Mouse (Mus musculus) forebrain, embryonic 12.5 days (tissue): ENCODE data around the gene Pou4f2. TPM values are rescaled to one million over a fixed set of nuclear protein-coding genes. Genes with fewer than 3 reads are reported as not detected.

Experiments used
- ATAC-seq: fragments of 200-750 bp; cut with Nextera tagmentation; 2 replicates; pipeline ENCODE4 v1.8.0; 2017; ENCODE audit warnings: moderate TSS enrichment; ENCODE audit not compliant: low FRiP score
- H3K27ac ChIP-seq: fragments of 300-500 bp; sonication (generic); 2 replicates; pipeline ENCODE4 v1.5.1; 2016; ENCODE audit warnings: mild to moderate bottlenecking
- H3K27me3 ChIP-seq: fragments of 300-500 bp; sonication (generic); 2 replicates; pipeline ENCODE4 v1.6.1; 2016; ENCODE audit warnings: mild to moderate bottlenecking
- H3K36me3 ChIP-seq: fragments of 300-500 bp; sonication (generic); replicated peaks from 2 replicates; pipeline ENCODE4 v1.6.1; 2016; ENCODE audit warnings: mild to moderate bottlenecking
- H3K4me1 ChIP-seq: fragments of 300-500 bp; sonication (generic); 2 replicates; pipeline ENCODE4 v1.6.1; 2016
- H3K4me2 ChIP-seq: fragments of 300-500 bp; sonication (generic); 2 replicates; pipeline ENCODE4 v1.6.1; 2016; ENCODE audit warnings: mild to moderate bottlenecking, moderate library complexity
- H3K4me3 ChIP-seq: fragments of 300-500 bp; sonication (generic); replicated peaks from 2 replicates; pipeline ENCODE4 v1.5.1; 2016; ENCODE audit warnings: mild to moderate bottlenecking
- H3K9ac ChIP-seq: fragments of 300-500 bp; sonication (generic); 2 replicates; pipeline ENCODE4 v1.6.1; 2016; ENCODE audit warnings: mild to moderate bottlenecking
- H3K9me3 ChIP-seq: fragments of 300-500 bp; sonication (generic); 2 replicates; pipeline ENCODE4 v1.6.1; 2016
- WGBS: fragments of 180-500 bp; shearing (Covaris S2); methylation state at CpG from one replicate; pipeline ENCODE4 v1.1.7; 2016; 5-methylcytosine and 5-hydroxymethylcytosine counted together
- polyA plus RNA-seq: library from polyadenylated mRNA; unstranded; fragments of >200 nt; fragmentation: Nextera tagmentation; extraction: Ambion mirVana; gene quantifications from 2 replicates; pipeline ENCODE4 v1.2.1, GENCODE M21; 2016

Pou4f2 gene
- polyA plus RNA-seq, result not detected in 2 replicates

DNA sequence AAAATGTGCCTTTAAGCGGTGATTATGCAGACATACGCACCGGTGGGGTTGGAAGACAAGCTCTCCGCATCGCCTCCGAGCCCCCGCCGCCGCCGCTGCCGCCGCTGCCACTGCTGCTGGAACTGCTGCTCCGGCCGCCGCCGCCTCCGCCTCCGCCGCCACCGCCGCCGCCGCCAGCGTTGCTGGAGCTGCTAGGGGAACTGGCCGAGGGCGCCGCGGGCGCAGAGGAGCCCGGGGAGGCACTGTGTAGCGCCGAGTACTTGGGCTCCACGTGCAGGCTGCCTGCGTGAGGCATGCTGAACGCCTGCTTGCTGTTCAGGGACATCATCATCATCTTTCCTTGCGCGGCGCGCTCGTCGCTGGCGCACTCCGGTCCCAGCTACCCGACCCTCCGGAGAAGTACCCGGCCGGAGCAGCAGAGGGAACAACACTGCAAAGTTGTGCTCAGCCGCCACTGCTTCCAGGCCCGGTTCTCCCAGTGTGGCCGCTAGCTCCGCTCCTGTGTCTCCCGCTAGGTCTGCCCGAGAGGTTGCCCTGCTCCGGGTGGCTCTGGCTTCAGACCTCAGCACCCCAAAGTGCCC lies at the start of gene Pou4f2:
TSS of gene Pou4f2 (minus strand) at position 575 of the 581 bp plus-strand sequence.
- Histone ChIP-seq H3K27ac (no peak within 1 kb of the TSS), H3K9me3 (no peaks in the 10 kb centered on the region), H3K27me3 (peaks cover 84% of the 10 kb centered on the region), H3K9ac (peak within 1 kb of the TSS; percentile 44; the same call in 1 of the 2 replicates), H3K4me1 (peaks cover 34% of the 10 kb centered on the region), H3K4me2 (peak within 1 kb of the TSS; percentile 78), H3K4me3 (peak within 1 kb of the TSS; percentile 42), H3K36me3 (no peaks in the 10 kb centered on the region)
- peak; percentile 72 for ATAC-seq
- WGBS, result under 1% methylated on average over 54 of the region's 54 CpGs

DNA sequence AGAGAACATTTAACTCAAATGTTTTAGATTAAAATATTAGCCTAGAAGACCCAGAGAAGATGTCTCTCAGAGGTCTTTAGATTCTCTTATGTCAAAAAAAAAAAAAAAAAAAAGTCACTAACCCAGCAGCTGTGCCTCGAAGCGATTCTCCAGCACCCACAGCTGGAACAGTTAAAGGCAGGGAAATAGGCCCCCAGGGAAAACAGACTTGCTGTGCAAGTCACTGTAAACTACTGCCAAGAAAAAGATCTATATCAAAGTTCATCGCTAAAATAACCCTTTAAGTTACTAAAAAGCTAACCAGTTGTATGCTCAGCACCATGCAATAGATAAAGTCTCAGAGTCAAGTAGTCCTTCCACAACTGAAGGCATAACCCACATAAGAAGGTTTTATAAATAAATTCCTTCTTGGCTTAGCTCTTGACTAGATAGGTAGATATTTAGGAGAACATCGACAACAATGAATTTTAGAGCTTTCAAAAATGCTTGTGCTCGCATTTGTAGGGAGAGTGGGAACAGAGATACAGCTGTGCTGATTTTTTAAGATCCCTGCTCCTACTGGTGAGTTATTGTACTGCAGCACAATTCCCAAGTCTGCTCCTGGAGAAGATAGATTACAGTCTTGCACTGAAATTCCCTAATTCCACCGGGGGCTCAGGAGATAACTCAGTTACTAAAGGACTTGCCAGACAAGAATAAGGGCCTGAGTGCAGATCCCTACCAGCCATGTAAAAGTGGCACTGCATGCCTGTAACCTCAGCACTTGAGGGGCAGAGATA lies 40.8 kb upstream of the Pou4f2 start:
- no peak overlapping the region for H3K4me2 ChIP-seq
- no peak for ATAC-seq
- H3K9ac ChIP-seq, result no peak overlapping the region
- no peaks in the 10 kb centered on the region for H3K9me3 ChIP-seq
- H3K4me3 ChIP-seq, result no peak overlapping the region
- WGBS, result 63% methylated on average over 6 of the region's 6 CpGs
- H3K36me3 ChIP-seq, result no peaks in the 10 kb centered on the region
- H3K27me3 ChIP-seq, result no peaks in the 10 kb centered on the region
- no peaks in the 10 kb centered on the region for H3K4me1 ChIP-seq
- no peak overlapping the region for H3K27ac ChIP-seq

DNA sequence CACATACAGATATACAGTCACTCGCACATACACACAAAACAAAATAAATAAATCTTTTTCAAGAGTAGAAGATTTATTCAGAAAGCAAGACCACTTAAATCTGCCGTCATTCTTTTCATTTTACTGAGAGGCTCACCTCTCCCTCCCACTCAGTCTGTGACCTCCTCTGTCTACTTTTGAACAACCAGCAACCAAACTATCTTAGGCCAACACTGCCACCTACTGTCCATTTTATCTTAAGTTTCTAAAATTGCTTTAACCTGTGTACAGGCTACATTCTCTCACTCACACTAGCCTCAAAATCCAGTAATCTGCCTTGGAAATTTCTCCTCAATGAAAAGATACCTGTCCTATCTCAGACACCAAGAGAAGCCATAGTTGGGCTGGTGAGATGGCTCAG lies 31.4 kb upstream of the Pou4f2 start:
- Histone ChIP-seq H3K4me2 (no peak overlapping the region), H3K27me3 (no peaks in the 10 kb centered on the region), H3K9ac (no peak overlapping the region), H3K27ac (no peak overlapping the region), H3K4me1 (no peaks in the 10 kb centered on the region), H3K36me3 (no peaks in the 10 kb centered on the region), H3K9me3 (no peaks in the 10 kb centered on the region), H3K4me3 (no peak overlapping the region)
- 83% methylated on average over 2 of the region's 2 CpGs for whole genome bisulfite sequencing
- ATAC-seq, result no peak

DNA sequence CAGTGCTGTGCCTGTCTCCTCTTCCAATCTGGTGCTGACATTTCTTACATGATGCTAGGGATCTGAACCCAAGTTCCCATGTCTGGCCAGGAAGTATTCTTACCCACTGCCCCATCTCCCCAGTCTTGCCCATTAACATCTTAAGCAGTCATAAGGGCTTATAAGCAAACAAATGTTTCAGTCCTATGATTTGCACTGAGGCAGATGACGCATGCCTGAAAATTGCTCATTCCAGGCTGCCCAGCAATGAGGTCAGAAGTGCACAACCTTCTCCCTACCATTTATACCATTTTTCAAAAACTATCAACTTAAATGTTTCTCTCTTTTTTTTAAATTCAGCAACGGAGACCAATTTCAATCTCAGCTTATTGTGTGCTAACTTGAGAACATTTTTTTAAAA lies 27.5 kb upstream of the Pou4f2 start:
- no peak overlapping the region for H3K27ac ChIP-seq
- H3K9ac ChIP-seq, result no peak overlapping the region
- no peaks in the 10 kb centered on the region for H3K4me1 ChIP-seq
- no peaks in the 10 kb centered on the region for H3K27me3 ChIP-seq
- no peaks in the 10 kb centered on the region for H3K9me3 ChIP-seq
- no peak overlapping the region for H3K4me3 ChIP-seq
- ATAC-seq, result no peak
- WGBS, result 88% methylated on average over 2 of the region's 2 CpGs
- H3K4me2 ChIP-seq, result no peak overlapping the region
- H3K36me3 ChIP-seq, result no peaks in the 10 kb centered on the region

DNA sequence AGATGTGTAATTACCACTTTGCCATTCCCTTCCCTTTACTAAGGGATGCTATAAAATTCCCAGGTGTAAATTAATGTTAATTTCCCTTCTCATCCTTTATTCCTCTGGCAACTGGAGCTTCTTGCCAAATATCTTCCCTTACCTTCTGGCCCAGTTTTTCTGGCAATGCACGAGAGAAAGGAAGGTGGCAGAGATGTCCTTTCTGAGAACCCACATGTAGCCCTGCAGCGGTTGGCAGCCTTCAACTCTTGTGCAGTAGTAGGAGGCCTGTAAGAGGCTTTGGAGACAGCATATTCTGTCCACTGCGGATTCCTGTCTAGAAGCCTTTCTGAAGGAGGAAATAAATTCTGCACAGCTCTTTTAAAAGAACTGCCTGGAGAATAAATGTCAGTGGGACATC lies 20.0 kb upstream of the Pou4f2 start:
- ATAC-seq, result no peak
- H3K4me1 ChIP-seq, result no peaks in the 10 kb centered on the region

DNA sequence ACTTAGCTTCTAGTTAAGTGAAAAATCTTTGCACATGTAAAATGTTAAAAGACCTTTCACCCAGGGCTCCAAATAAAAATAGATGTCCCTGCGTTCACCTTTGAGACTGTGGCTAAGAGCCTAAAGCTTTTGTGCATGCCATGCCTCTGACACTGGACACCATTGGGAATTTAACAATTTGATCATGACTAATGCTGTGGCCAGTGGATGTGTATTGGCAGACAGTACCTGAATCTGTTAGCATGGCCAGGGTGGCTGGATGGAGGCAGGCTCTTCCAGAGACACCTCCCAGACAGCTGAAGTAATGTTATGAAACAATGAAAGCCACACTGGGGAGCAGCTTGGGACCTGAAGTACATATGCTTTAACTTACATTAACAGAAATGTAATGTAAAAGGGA lies 6.3 kb upstream of the Pou4f2 start:
- H3K4me2 ChIP-seq, result no peak overlapping the region
- H3K4me3 ChIP-seq, result no peak overlapping the region
- WGBS, result 83% methylated on average over 1 of the region's 1 CpGs
- no peak for ATAC-seq
- no peak overlapping the region for H3K27ac ChIP-seq
- H3K4me1 ChIP-seq, result peaks cover 2% of the 10 kb centered on the region
- H3K36me3 ChIP-seq, result no peaks in the 10 kb centered on the region
- no peaks in the 10 kb centered on the region for H3K9me3 ChIP-seq
- H3K27me3 ChIP-seq, result peaks cover 61% of the 10 kb centered on the region
- H3K9ac ChIP-seq, result no peak overlapping the region

More for the DNA sequence above, 20.0 kb upstream of the Pou4f2 start:
- Histone ChIP-seq H3K27me3 (no peaks in the 10 kb centered on the region), H3K9ac (no peak overlapping the region), H3K4me2 (no peak overlapping the region), H3K4me3 (no peak overlapping the region), H3K36me3 (no peaks in the 10 kb centered on the region), H3K27ac (no peak overlapping the region), H3K9me3 (no peaks in the 10 kb centered on the region)
- 82% methylated on average over 3 of the region's 3 CpGs for WGBS

DNA sequence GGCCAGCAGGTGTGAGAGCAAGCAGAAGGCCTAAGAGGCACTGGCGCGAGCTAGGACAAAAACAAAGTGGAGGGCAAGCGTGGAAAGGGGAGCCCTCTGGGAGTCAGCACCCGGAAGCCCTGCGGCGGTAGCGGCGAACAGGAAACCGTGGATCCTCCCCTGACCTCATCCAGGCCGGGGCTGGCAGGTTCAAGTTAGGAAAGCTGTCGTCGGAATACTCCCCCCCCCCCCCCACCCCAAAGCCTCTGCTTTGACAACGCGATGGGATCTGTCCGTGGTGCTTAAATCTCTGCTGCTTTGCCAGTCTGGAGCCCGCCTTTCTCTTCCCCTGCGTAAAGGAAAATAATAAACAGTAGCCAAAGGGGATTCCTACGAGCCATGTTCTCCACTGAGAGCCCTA lies 1.7 kb upstream of the Pou4f2 start:
- peak overlapping the region; percentile 44 for H3K4me2 ChIP-seq

DNA sequence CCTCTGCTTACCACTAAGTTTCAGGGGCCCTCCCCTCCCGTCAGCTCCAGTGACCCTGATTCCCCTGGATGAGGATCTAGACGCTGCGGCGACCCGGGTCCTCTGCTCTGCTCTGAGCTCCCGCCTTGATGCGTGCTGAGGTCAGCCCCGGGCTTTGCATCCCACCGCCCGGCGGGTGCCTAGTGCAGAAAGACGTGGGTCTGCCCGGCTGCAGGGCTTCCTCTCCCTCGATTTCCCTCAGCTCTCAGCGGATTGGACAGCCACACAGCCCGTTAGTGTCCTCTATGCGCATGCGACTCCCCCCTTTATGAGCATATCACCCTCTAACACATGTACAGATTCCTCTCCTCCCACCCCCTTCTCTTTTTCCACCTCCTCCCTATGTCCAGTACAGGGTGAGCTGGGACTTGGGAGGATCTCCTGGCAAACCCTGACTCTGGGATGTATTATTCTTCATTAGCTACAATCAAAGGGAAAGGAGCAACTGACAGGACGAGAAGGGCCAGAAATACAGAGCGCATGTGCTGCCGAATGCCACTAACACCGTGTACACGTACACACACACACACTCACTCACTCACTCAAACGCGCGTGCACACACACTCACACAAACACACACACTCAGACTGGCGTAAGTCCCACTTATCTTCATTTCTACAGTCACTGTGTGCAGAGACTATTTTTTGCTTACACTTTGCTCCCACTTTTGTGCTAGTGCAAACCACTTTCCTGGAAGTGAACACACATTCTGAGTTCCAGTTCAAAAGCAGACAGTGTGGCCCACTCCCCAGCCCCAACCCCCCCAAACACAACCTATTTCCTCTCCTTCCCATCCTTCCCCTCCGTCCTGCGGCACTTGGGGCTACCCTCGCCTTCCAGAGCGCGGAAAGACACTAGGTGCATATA lies 948 bp upstream of the Pou4f2 start:
- H3K36me3 ChIP-seq, result no peaks in the 10 kb centered on the region
- H3K9me3 ChIP-seq, result no peaks in the 10 kb centered on the region
- H3K27ac ChIP-seq, result no peak overlapping the region
- H3K9ac ChIP-seq, result no peak overlapping the region
- peak overlapping the region; percentile 42 for H3K4me3 ChIP-seq
- peaks cover 85% of the 10 kb centered on the region for H3K27me3 ChIP-seq
- H3K4me1 ChIP-seq, result peaks cover 34% of the 10 kb centered on the region
- H3K4me2 ChIP-seq, result peak overlapping the region; percentile 78
- peak; percentile 42; the same call in 1 of the 2 replicates for ATAC-seq
- WGBS, result under 1% methylated on average over 32 of the region's 32 CpGs

More for the DNA sequence above, 1.7 kb upstream of the Pou4f2 start:
- H3K4me3 ChIP-seq, result peak overlapping the region; percentile 19
- no peaks in the 10 kb centered on the region for H3K9me3 ChIP-seq
- ATAC-seq, result no peak
- H3K36me3 ChIP-seq, result no peaks in the 10 kb centered on the region
- 0% methylated on average over 18 of the region's 18 CpGs for WGBS
- H3K4me1 ChIP-seq, result peaks cover 34% of the 10 kb centered on the region
- no peak overlapping the region for H3K27ac ChIP-seq
- H3K9ac ChIP-seq, result no peak overlapping the region
- peaks cover 86% of the 10 kb centered on the region for H3K27me3 ChIP-seq

DNA sequence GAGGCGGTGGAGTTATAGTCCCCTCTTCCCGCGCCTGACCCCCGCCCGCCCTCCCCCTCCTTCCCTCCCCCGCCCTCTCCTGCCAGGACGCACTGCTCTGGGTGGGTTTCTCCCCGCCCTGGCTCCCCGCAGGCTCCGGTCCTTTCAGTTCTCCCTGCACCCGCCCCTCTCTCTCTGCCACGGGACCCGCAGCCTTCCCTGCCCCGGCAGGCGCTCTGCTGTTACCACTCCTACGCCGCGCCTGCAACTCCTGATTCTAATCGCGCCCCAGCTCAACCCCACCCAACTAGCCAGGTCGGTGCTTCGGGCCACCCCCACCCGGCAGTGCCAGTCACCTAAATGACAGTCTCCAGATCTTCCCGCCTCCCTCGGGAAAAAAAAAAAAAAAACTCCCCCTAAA lies 216 bp upstream of the Pou4f2 start:
- Histone ChIP-seq H3K27me3 (peaks cover 85% of the 10 kb centered on the region), H3K36me3 (no peaks in the 10 kb centered on the region), H3K4me3 (peak overlapping the region; percentile 42), H3K27ac (no peak overlapping the region), H3K4me2 (peak overlapping the region; percentile 78), H3K4me1 (peaks cover 34% of the 10 kb centered on the region), H3K9ac (no peak overlapping the region), H3K9me3 (no peaks in the 10 kb centered on the region)
- WGBS, result 0% methylated on average over 14 of the region's 25 CpGs
- peak; percentile 39; the same call in 1 of the 2 replicates for ATAC-seq

DNA sequence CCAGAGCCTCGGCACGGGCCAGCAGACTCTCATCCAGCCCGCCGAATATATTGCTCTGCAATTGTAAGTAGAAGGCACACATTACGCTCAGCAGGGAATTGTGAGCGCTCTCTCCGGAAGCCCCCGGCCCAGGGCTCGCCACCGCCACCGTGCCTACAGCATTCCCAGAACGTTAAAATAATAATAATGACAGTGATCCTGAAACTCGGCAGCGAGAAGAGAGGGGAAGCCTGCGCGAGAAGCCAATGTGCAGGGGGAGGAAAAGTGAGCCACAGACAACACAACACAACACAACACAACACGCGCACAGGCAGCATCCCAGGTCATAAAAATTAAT lies 853 bp downstream of the Pou4f2 start:
- no peak overlapping the region for H3K9ac ChIP-seq
- no peak for ATAC-seq
- peaks cover 79% of the 10 kb centered on the region for H3K27me3 ChIP-seq
- H3K4me3 ChIP-seq, result peak overlapping the region; percentile 42
- H3K4me2 ChIP-seq, result peak overlapping the region; percentile 78
- WGBS, result 1% methylated on average over 18 of the region's 18 CpGs
- no peak overlapping the region for H3K27ac ChIP-seq
- no peaks in the 10 kb centered on the region for H3K9me3 ChIP-seq
- no peaks in the 10 kb centered on the region for H3K36me3 ChIP-seq
- peaks cover 34% of the 10 kb centered on the region for H3K4me1 ChIP-seq

DNA sequence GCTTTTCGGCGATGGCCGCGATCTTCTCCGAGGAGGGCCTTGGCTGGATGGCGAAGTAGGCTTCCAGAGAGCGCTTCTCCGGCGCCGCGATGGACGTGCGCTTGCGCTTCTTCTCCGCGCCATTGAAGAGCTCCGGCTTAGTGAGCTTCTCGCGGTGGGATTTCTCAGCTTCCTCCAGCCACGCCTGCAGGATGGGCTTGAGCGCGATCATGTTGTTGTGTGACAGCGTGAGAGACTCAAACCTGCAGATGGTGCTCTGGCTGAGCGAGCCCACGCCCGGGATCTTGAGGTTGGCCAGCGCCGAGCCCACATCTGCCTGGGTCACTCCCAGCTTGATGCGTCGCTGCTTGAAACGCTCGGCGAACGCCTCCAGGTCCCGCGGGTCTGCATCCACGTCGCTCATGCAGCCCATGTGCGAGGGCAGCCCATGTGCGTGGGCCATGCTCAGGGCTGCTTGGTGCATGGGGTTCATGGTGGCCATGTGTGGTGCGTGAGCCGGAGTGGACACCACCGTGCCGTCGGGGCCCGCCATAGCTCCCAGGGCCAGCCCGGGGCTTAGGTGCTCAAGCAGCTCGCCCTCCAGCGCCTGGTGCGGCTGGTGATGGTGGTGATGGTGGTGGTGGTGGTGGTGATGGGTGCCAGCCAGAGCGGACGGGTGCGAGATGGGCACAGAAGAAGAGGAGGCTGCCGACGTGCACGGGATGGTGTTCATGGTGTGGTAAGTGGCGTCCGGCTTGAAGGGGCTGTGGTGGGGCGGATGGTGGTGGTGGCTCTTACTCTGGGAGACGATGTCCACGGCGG lies 1.4 kb downstream of the Pou4f2 start:
- Histone ChIP-seq H3K27ac (no peak overlapping the region), H3K4me3 (peak overlapping the region; percentile 7)

More for the DNA sequence above, 1.4 kb downstream of the Pou4f2 start:
- Histone ChIP-seq H3K9me3 (no peaks in the 10 kb centered on the region), H3K9ac (no peak overlapping the region), H3K4me2 (peak overlapping the region; percentile 78; the same call in 1 of the 2 replicates), H3K4me1 (peaks cover 34% of the 10 kb centered on the region), H3K27me3 (peaks cover 76% of the 10 kb centered on the region), H3K36me3 (no peaks in the 10 kb centered on the region)
- ATAC-seq, result peak; percentile 14; the same call in 1 of the 2 replicates
- 1% methylated on average over 62 of the region's 62 CpGs for WGBS
